Mouse (Mus musculus) MEL (cell line): Measurements from ENCODE around the gene Pheta2. TPM values are rescaled to one million over a fixed set of nuclear protein-coding genes. Genes with fewer than 3 reads are reported as not detected.

Experiments used
- DNase-seq: peaks from one replicate; pipeline ENCODE4 v3.0.0; 2011; ENCODE audit warnings: low read depth, low spot score
- H3K27ac ChIP-seq: 2 replicates; pipeline ENCODE4 v1.5.1; 2012; ENCODE audit warnings: low read depth, mild to moderate bottlenecking, control low read depth, low read length, moderate library complexity; ENCODE audit not compliant: control insufficient read depth
- H3K27me3 ChIP-seq, 2 experiments: fragments of 150-350 bp in 1 of 2; sonication (generic) in 1 of 2; 2 replicates each; pipeline ENCODE4 v1.6.1; 2012; ENCODE audit warnings: low read length in 2 of 2, mild to moderate bottlenecking in 2 of 2, improper control_type of control experiment in 1 of 2, moderate library complexity in 1 of 2; ENCODE audit not compliant: insufficient read depth in 2 of 2, control insufficient read depth in 1 of 2
- H3K36me3 ChIP-seq, 2 experiments: 2 replicates each; pipeline ENCODE4 v1.6.1; 2012 to 2014; ENCODE audit warnings: low read length in 2 of 2, improper control_type of control experiment in 1 of 2, inconsistent platforms in 1 of 2, mild to moderate bottlenecking in 1 of 2; ENCODE audit not compliant: insufficient read depth in 2 of 2, control insufficient read depth in 1 of 2
- H3K4me1 ChIP-seq, 2 experiments: fragments of 150-350 bp in 1 of 2; sonication (generic) in 1 of 2; 2 replicates each; pipeline ENCODE4 v1.6.1; 2012; ENCODE audit warnings: low read length in 2 of 2, improper control_type of control experiment in 1 of 2, mild to moderate bottlenecking in 1 of 2; ENCODE audit not compliant: insufficient read depth in 2 of 2, control insufficient read depth in 1 of 2
- H3K4me3 ChIP-seq, 2 experiments: fragments of 150-350 bp in 1 of 2; sonication (generic) in 1 of 2; 2 replicates each; pipeline ENCODE4 v1.5.1; 2012; ENCODE audit warnings: low read depth in 2 of 2, low read length in 2 of 2, mild to moderate bottlenecking in 2 of 2, moderate library complexity in 2 of 2, control low read depth in 1 of 2, improper control_type of control experiment in 1 of 2; ENCODE audit not compliant: control insufficient read depth in 1 of 2, insufficient read depth in 1 of 2
- H3K79me2 ChIP-seq: 2 replicates; pipeline ENCODE4 v1.6.1; 2012; ENCODE audit warnings: mild to moderate bottlenecking, low read length, moderate library complexity; ENCODE audit not compliant: control insufficient read depth, poor library complexity, insufficient read depth
- H3K9ac ChIP-seq: 2 replicates; pipeline ENCODE4 v1.6.1; 2012; ENCODE audit warnings: low read depth, mild to moderate bottlenecking, control low read depth, low read length, moderate library complexity; ENCODE audit not compliant: control insufficient read depth, poor library complexity, severe bottlenecking
- H3K9me3 ChIP-seq: fragments of 150-350 bp; sonication (generic); replicated peaks from 2 replicates; pipeline ENCODE4 v1.6.1; 2012; ENCODE audit warnings: mild to moderate bottlenecking, low read length, improper control_type of control experiment, moderate library complexity; ENCODE audit not compliant: insufficient read depth
- BHLHE40 ChIP-seq: IDR thresholded peaks from 2 replicates; pipeline ENCODE4 v1.6.1; 2012; ENCODE audit warnings: low read depth, mild to moderate bottlenecking, inconsistent platforms, low read length, improper control_type of control experiment, borderline replicate concordance
- CHD2 ChIP-seq: IDR thresholded peaks from 2 replicates; pipeline ENCODE4 v1.6.1; 2011; ENCODE audit warnings: low read length, improper control_type of control experiment
- CTCF ChIP-seq, 3 experiments: IDR thresholded peaks in 2 of 3; conservative IDR thresholded peaks in 1 of 3; 2 replicates each; pipeline ENCODE4 v1.5.1; 2011 to 2012; ENCODE audit warnings: low read length in 3 of 3, low read depth in 2 of 3, mild to moderate bottlenecking in 2 of 3, improper control_type of control experiment in 1 of 3, inconsistent platforms in 1 of 3, mixed read lengths in 1 of 3, moderate library complexity in 1 of 3; ENCODE audit not compliant: control insufficient read depth in 1 of 3, insufficient read depth in 1 of 3, poor library complexity in 1 of 3, severe bottlenecking in 1 of 3
- ETS1 ChIP-seq: IDR thresholded peaks from 2 replicates; pipeline ENCODE4 v1.6.1; 2012; ENCODE audit warnings: low read depth, mild to moderate bottlenecking, inconsistent platforms, low read length, improper control_type of control experiment, moderate library complexity
- GABPA ChIP-seq: IDR thresholded peaks from 2 replicates; pipeline ENCODE4 v1.6.1; 2012; ENCODE audit warnings: low read depth, mild to moderate bottlenecking, inconsistent platforms, low read length, improper control_type of control experiment, moderate library complexity
- HCFC1 ChIP-seq: IDR thresholded peaks from 2 replicates; pipeline ENCODE4 v1.6.1; 2012; ENCODE audit warnings: low read depth, mild to moderate bottlenecking, inconsistent platforms, low read length, improper control_type of control experiment, moderate library complexity
- MAFK ChIP-seq: IDR thresholded peaks from 2 replicates; pipeline ENCODE4 v1.6.1; 2011; ENCODE audit warnings: low read depth, mild to moderate bottlenecking, low read length, improper control_type of control experiment, borderline replicate concordance
- MAZ ChIP-seq: IDR thresholded peaks from 2 replicates; pipeline ENCODE4 v1.6.1; 2012; ENCODE audit warnings: low read depth, mild to moderate bottlenecking, inconsistent platforms, low read length, improper control_type of control experiment
- MEF2A ChIP-seq: IDR thresholded peaks from 2 replicates; pipeline ENCODE4 v1.6.1; 2014; ENCODE audit warnings: low read depth, mild to moderate bottlenecking, inconsistent platforms, low read length, improper control_type of control experiment; ENCODE audit not compliant: poor library complexity, insufficient replicate concordance, severe bottlenecking; ENCODE audit errors: extremely low read depth
- MYC ChIP-seq: IDR thresholded peaks from 2 replicates; pipeline ENCODE4 v1.6.1; 2011; ENCODE audit warnings: low read depth, mild to moderate bottlenecking, low read length, improper control_type of control experiment, moderate library complexity
- NELFE ChIP-seq: IDR thresholded peaks from 2 replicates; pipeline ENCODE4 v1.6.1; 2011; ENCODE audit warnings: low read depth, low read length, improper control_type of control experiment
- NRF1 ChIP-seq: IDR thresholded peaks from 2 replicates; pipeline ENCODE4 v1.6.1; 2014; ENCODE audit warnings: low read depth, mild to moderate bottlenecking, inconsistent platforms, low read length, improper control_type of control experiment, moderate library complexity; ENCODE audit not compliant: poor library complexity, insufficient read depth, severe bottlenecking
- POLR2A ChIP-seq, 2 experiments: IDR thresholded peaks; 2 replicates each; pipeline ENCODE4 v1.6.1; 2011 to 2012; ENCODE audit warnings: low read length in 2 of 2, mild to moderate bottlenecking in 2 of 2, control low read depth in 1 of 2, improper control_type of control experiment in 1 of 2, low read depth in 1 of 2, moderate library complexity in 1 of 2; ENCODE audit not compliant: control insufficient read depth in 1 of 2, insufficient read depth in 1 of 2, poor library complexity in 1 of 2
- POLR2AphosphoS2 ChIP-seq: IDR thresholded peaks from 2 replicates; pipeline ENCODE4 v1.6.1; 2011; ENCODE audit warnings: low read length, improper control_type of control experiment
- POLR2AphosphoS5 ChIP-seq: IDR thresholded peaks from 2 replicates; pipeline ENCODE4 v1.6.1; 2012; ENCODE audit warnings: low read depth, borderline replicate concordance, mild to moderate bottlenecking, inconsistent platforms, low read length, moderate library complexity, mixed read lengths
- SIN3A ChIP-seq: IDR thresholded peaks from 2 replicates; pipeline ENCODE4 v1.6.1; 2012; ENCODE audit warnings: low read length, improper control_type of control experiment, inconsistent platforms
- SMC3 ChIP-seq: IDR thresholded peaks from 2 replicates; pipeline ENCODE4 v1.6.1; 2011; ENCODE audit warnings: low read depth, low read length, improper control_type of control experiment
- TAL1 ChIP-seq: IDR thresholded peaks from 2 replicates; pipeline ENCODE4 v1.6.1; 2012; ENCODE audit warnings: mild to moderate bottlenecking, inconsistent platforms, low read length, moderate library complexity, mixed read lengths
- UBTF ChIP-seq: IDR thresholded peaks from 2 replicates; pipeline ENCODE4 v1.6.1; 2012; ENCODE audit warnings: low read depth, mild to moderate bottlenecking, inconsistent platforms, low read length, improper control_type of control experiment, moderate library complexity, borderline replicate concordance; ENCODE audit not compliant: insufficient read depth
- ZKSCAN1 ChIP-seq: IDR thresholded peaks from 2 replicates; pipeline ENCODE4 v1.6.1; 2012; ENCODE audit warnings: low read depth, mild to moderate bottlenecking, inconsistent platforms, low read length, improper control_type of control experiment, moderate library complexity
- ZMIZ1 ChIP-seq: IDR thresholded peaks from 2 replicates; pipeline ENCODE4 v1.6.1; 2012; ENCODE audit warnings: low read depth, mild to moderate bottlenecking, inconsistent platforms, low read length, improper control_type of control experiment, moderate library complexity
- ZNF384 ChIP-seq: IDR thresholded peaks from 2 replicates; pipeline ENCODE4 v1.6.1; 2012; ENCODE audit warnings: low read depth, mild to moderate bottlenecking, inconsistent platforms, low read length, improper control_type of control experiment
- polyA plus RNA-seq, 2 experiments: library from polyadenylated mRNA; stranded (reverse) in 1 of 2; unstranded in 1 of 2; fragments of >175 nt in 1 of 2; fragments of >200 nt in 1 of 2; gene quantifications; 2 replicates each; pipeline versions ENCODE4 v1.2.1 to v1.2.4; 2012; ENCODE audit warnings: low replicate concordance in 2 of 2, low read depth in 1 of 2; ENCODE audit not compliant: insufficient read length in 2 of 2, insufficient read depth in 1 of 2, missing spikeins in 1 of 2
- total RNA-seq: library from RNA; depleted of rRNA; stranded (reverse); fragments of 300-350 nt; gene quantifications from 2 replicates; pipeline ENCODE4 v1.2.3, GENCODE M21; 2012

The Pheta2 gene
- total and polyA plus RNA-seq, 3 experiments: 34.9 to 39.3 TPM; not detected in 1

GRCm38 (mm10) chr15:82338593-82339112 is at the start of gene Pheta2, which contains the start of the genes Naga and Smdt1 (continued):
- TF ChIP-seq ETS1: no peak
- no peak for TF ChIP-seq ZNF384
- TF ChIP-seq NELFE: peak; percentile 45

GRCm38 (mm10) chr15:82290252-82290651 is 48.5 kb upstream of the Pheta2 start:
- Histone ChIP-seq H3K9ac (no peak overlapping the region), H3K4me1 (peaks cover 0 to 3% of the 10 kb centered on the region in 2 experiments; a peak in 1 of 4 replicates), H3K27ac (no peak overlapping the region), H3K4me3 (no peak overlapping the region), H3K36me3 (no peaks in the 10 kb centered on the region), H3K27me3 (peaks cover 7 to 12% of the 10 kb centered on the region in 2 experiments), H3K79me2 (no peaks in the 10 kb centered on the region), H3K9me3 (no peaks in the 10 kb centered on the region)
- no peak for TF ChIP-seq TAL1
- no peak for DNase-seq

- H3K79me2 ChIP-seq: no peaks in the 10 kb centered on the region
- no peak for TF ChIP-seq MAFK
- no peak for TF ChIP-seq MAZ
- TF ChIP-seq SMC3: no peak
- no peak for TF ChIP-seq NRF1
- TF ChIP-seq MEF2A: no peak
- no peak for TF ChIP-seq HCFC1
- no peak for TF ChIP-seq POLR2AphosphoS5
- TF ChIP-seq CHD2: no peak
- TF ChIP-seq UBTF: no peak
- TF ChIP-seq ZMIZ1: no peak
- no peak for TF ChIP-seq ETS1
- no peak for TF ChIP-seq POLR2AphosphoS2
- no peak for TF ChIP-seq SIN3A
- no peak for TF ChIP-seq BHLHE40
- no peak for TF ChIP-seq CTCF (IDR thresholded peaks at IDR 0.05 in 2 of 3, conservative IDR thresholded peaks at IDR 0.05 in 1 of 3; ENCODE audit: control insufficient read depth in 1 of 3, insufficient read depth in 1 of 3, low read depth in 2 of 3, low read length in 3 of 3, poor library complexity in 1 of 3, severe bottlenecking in 1 of 3)
- TF ChIP-seq MYC: no peak
- no peak for TF ChIP-seq GABPA
- no peak for TF ChIP-seq ZKSCAN1
- no peak for TF ChIP-seq POLR2A (IDR thresholded peaks at IDR 0.05; ENCODE audit: control insufficient read depth in 1 of 2, insufficient read depth in 1 of 2, low read depth in 1 of 2, low read length in 2 of 2, poor library complexity in 1 of 2)
- TF ChIP-seq, all 39 proteins: peak for 0
- Histone ChIP-seq H3K9me3 (no peaks in the 10 kb centered on the region), H3K36me3 (no peaks in the 10 kb centered on the region), H3K4me1 (no peaks in the 10 kb centered on the region), H3K4me3 (no peak overlapping the region), H3K27me3 (peaks cover 7 to 10% of the 10 kb centered on the region in 2 experiments), H3K27ac (no peak overlapping the region), H3K9ac (no peak overlapping the region)
- no peak for DNase-seq
These were observed 45.9 kb upstream of the Pheta2 start for GRCm38 (mm10) chr15:82292851-82293250.
